Mouse (Mus musculus) small intestine, adult 2 months (tissue): ENCODE data around the gene Ankzf1. TPM values are rescaled to one million over a fixed set of nuclear protein-coding genes. Genes with fewer than 3 reads are reported as not detected.

Experiments
- H3K27ac ChIP-seq: fragments of 200-500 bp; 2 replicates; pipeline ENCODE4 v1.5.1; 2012; ENCODE audit warnings: low read depth, low read length, control low read depth, inconsistent platforms; ENCODE audit not compliant: insufficient read depth
- H3K27me3 ChIP-seq: fragments of 200-500 bp; 2 replicates; pipeline ENCODE4 v1.6.1; 2012; ENCODE audit warnings: mild to moderate bottlenecking, moderate library complexity, low read length, inconsistent platforms; ENCODE audit not compliant: control insufficient read depth, insufficient read depth
- H3K36me3 ChIP-seq: fragments of 200-500 bp; 2 replicates; pipeline ENCODE4 v1.6.1; 2012; ENCODE audit warnings: mild to moderate bottlenecking, low read length, control low read depth, inconsistent platforms; ENCODE audit not compliant: control insufficient read depth, insufficient read depth
- H3K4me1 ChIP-seq: fragments of 200-500 bp; 2 replicates; pipeline ENCODE4 v1.6.1; 2012; ENCODE audit warnings: low read length, inconsistent platforms, mixed read lengths; ENCODE audit not compliant: control insufficient read depth, insufficient read depth, insufficient read length
- H3K4me3 ChIP-seq: fragments of 200-500 bp; 2 replicates; pipeline ENCODE4 v1.5.1; 2012; ENCODE audit warnings: low read depth, mild to moderate bottlenecking, control low read depth, inconsistent platforms, low read length, moderate library complexity
- CTCF ChIP-seq: fragments of 200-500 bp; IDR thresholded peaks from 2 replicates; pipeline ENCODE4 v1.5.1; 2012; ENCODE audit warnings: low read depth, mild to moderate bottlenecking, control low read depth, inconsistent platforms, low read length, moderate library complexity, mixed read lengths; ENCODE audit not compliant: insufficient replicate concordance, insufficient read length; ENCODE audit errors: extremely low read depth
- POLR2A ChIP-seq: fragments of 200-500 bp; IDR thresholded peaks from 2 replicates; pipeline ENCODE4 v1.6.1; 2012; ENCODE audit warnings: low read depth, mild to moderate bottlenecking, control low read depth, inconsistent platforms, low read length, moderate library complexity
- WGBS: fragments of 180-500 bp; shearing (Covaris S2); methylation state at CpG from one replicate; pipeline ENCODE4 v1.1.7; 2018; 5-methylcytosine and 5-hydroxymethylcytosine counted together
- polyA plus RNA-seq: library from polyadenylated mRNA; depleted of rRNA; stranded (reverse); fragments of >200 nt; gene quantifications from 2 replicates; pipeline ENCODE4 v1.2.3, GENCODE M21; 2012

Ankzf1 gene
- polyA plus RNA-seq, 1 experiment = 16.2 TPM

GRCm38 (mm10) chr1:75192452-75192851 is 501 bp downstream of the Ankzf1 start:
- WGBS = under 1% methylated on average over 19 of the region's 19 CpGs
- peak overlapping the region; percentile 78 for H3K4me3 ChIP-seq

GRCm38 (mm10) chr1:75201236-75201635 is 9.3 kb downstream of the Ankzf1 start:
- no peak overlapping the region for H3K4me3 ChIP-seq
- H3K27me3 ChIP-seq = no peaks in the 10 kb centered on the region
- peak overlapping the region; percentile 87 for H3K27ac ChIP-seq
- H3K36me3 ChIP-seq = peaks cover 32% of the 10 kb centered on the region
- TF ChIP-seq POLR2A = no peak
- TF ChIP-seq CTCF = no peak
- peaks cover 10% of the 10 kb centered on the region; the same call in 1 of the 2 replicates for H3K4me1 ChIP-seq
- WGBS = 36% methylated on average over 1 of the region's 1 CpGs

More at GRCm38 (mm10) chr1:75192452-75192851, 501 bp downstream of the Ankzf1 start:
- H3K36me3 ChIP-seq = peaks cover 29% of the 10 kb centered on the region
- H3K27ac ChIP-seq = peak overlapping the region; percentile 97
- H3K4me1 ChIP-seq = peaks cover 9% of the 10 kb centered on the region
- no peaks in the 10 kb centered on the region for H3K27me3 ChIP-seq
- TF ChIP-seq POLR2A (no peak; the same call in 1 of the 2 replicates), CTCF (no peak)

GRCm38 (mm10) chr1:75208967-75209678 is 17.2 kb downstream of the Ankzf1 start:
- Histone ChIP-seq H3K4me1 (peaks cover 26% of the 10 kb centered on the region), H3K4me3 (peak overlapping the region; percentile 60), H3K27ac (peak overlapping the region; percentile 19; the same call in 1 of the 2 replicates), H3K27me3 (no peaks in the 10 kb centered on the region), H3K36me3 (peaks cover 18% of the 10 kb centered on the region)
- 21% methylated on average over 34 of the region's 34 CpGs for WGBS
- TF ChIP-seq CTCF (no peak), POLR2A (no peak)

GRCm38 (mm10) chr1:75210136-75211087 is 18.5 kb downstream of the Ankzf1 start, which contains the start of the genes Glb1l and Stk16:
Gene Glb1l (minus strand): TSS chr1:75210813.
Gene Stk16 (plus strand): TSS chr1:75210838.
- Histone ChIP-seq H3K4me1 (peaks cover 32% of the 10 kb centered on the region), H3K27me3 (no peaks in the 10 kb centered on the region), H3K36me3 (peaks cover 28% of the 10 kb centered on the region), H3K4me3 (peak within 1 kb of the TSS; percentile 88), H3K27ac (peak within 1 kb of the TSS; percentile 49)
- WGBS = 4% methylated on average over 42 of the region's 42 CpGs
- TF ChIP-seq POLR2A (peak; percentile 67), CTCF (no peak)

GRCm38 (mm10) chr1:75211141-75211708 is 19.3 kb downstream of the Ankzf1 start:
- H3K4me3 ChIP-seq = peak overlapping the region; percentile 88
- TF ChIP-seq CTCF (no peak), POLR2A (no peak)
- WGBS = 4% methylated on average over 17 of the region's 17 CpGs
- no peaks in the 10 kb centered on the region for H3K27me3 ChIP-seq
- peaks cover 39% of the 10 kb centered on the region for H3K4me1 ChIP-seq
- peaks cover 36% of the 10 kb centered on the region for H3K36me3 ChIP-seq
- H3K27ac ChIP-seq = peak overlapping the region; percentile 49

GRCm38 (mm10) chr1:75212542-75212941 is 20.6 kb downstream of the Ankzf1 start:
- Histone ChIP-seq H3K36me3 (peaks cover 42% of the 10 kb centered on the region), H3K27me3 (no peaks in the 10 kb centered on the region), H3K27ac (peak overlapping the region; percentile 71), H3K4me1 (peaks cover 41% of the 10 kb centered on the region), H3K4me3 (peak overlapping the region; percentile 27)
- 65% methylated on average over 4 of the region's 4 CpGs for WGBS
- TF ChIP-seq CTCF = no peak
- no peak for TF ChIP-seq POLR2A
